8 mouse cellular contexts compared by ENCODE assay signal in the genomic region with DNA sequence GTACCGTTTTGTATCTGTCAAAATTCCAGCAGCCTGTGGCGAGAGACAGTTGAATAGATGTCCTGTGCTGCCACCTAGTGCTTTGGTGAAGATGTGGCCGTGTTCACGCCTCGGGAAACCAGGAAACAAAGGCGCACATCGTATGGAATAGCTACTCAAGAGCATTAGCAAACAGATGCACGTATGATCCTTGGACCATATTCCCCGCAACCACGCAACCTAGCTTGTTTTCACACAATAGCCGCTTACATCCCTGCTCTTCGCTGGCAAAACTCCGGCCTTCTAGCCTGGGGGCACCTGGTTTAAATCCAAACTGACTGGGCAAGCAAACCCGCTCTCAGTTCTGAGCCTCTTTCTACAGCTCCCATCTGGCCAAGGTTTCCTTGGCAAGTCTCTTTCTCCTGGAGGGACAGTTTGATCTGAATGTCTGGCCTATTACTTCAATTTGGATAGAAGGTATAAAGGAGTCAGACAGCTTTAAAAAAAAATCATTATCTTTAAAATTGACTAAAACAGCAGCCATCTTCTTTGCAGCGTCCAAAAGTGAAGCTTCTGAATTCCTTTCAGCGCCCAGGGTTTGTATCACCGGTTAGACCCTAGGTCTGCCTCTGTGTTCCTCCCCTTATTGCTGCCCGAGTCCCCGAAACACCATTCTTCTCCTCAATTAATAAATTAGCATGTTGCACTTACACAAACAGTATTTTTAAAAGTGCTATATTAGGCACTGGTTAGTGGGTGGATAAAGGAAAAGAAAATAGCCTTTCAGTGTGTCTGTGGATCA.
DNase-seq lines count a peak whose midpoint lies in the region; ATAC-seq and TF ChIP-seq lines count a peak whose summit lies in the region.

No protein-coding gene starts in this region.

- no peak for TF ChIP-seq EP300 in ES-Bruce4 (IDR thresholded peaks at IDR 0.05; ENCODE audit: insufficient read depth, low read depth, low read length)

- no peaks in the 10 kb centered on the region for H3K4me1 ChIP-seq in ES-Bruce4 (ENCODE audit: control insufficient read depth, insufficient read depth, low read length)
- no peaks in the 10 kb centered on the region for H3K4me1 ChIP-seq in forebrain, embryonic 11.5 days (replicated peaks; ENCODE audit: control insufficient read depth, insufficient read depth, low read length)
- no peaks in the 10 kb centered on the region for H3K4me1 ChIP-seq in hindbrain, embryonic 10.5 days (replicated peaks)
- H3K4me1 ChIP-seq in lung, embryonic 16.5 days (replicated peaks; ENCODE audit: control insufficient read depth, insufficient read depth, low read length): no peaks in the 10 kb centered on the region

- no peak overlapping the region for H3K9ac ChIP-seq in ES-Bruce4 (ENCODE audit: low read depth, poor library complexity, severe bottlenecking)
- peak overlapping the region; percentile 63 for H3K9ac ChIP-seq in forebrain, embryonic 11.5 days (ENCODE audit: low read length)
- 0 out of 2 replicates have a peak overlapping the region, but pooled peaks have one; percentile 52 for H3K9ac ChIP-seq in lung, embryonic 16.5 days (ENCODE audit: low read length)

- no peaks in the 10 kb centered on the region for H3K36me3 ChIP-seq in ES-Bruce4 (ENCODE audit: control insufficient read depth, insufficient read depth, low read length, poor library complexity, severe bottlenecking)
- H3K36me3 ChIP-seq in forebrain, embryonic 11.5 days (ENCODE audit: control insufficient read depth, insufficient read depth, low read length): no peaks in the 10 kb centered on the region
- H3K36me3 ChIP-seq in hindbrain, embryonic 10.5 days: no peaks in the 10 kb centered on the region
- no peaks in the 10 kb centered on the region for H3K36me3 ChIP-seq in lung, embryonic 16.5 days (ENCODE audit: control insufficient read depth, insufficient read depth, low read length)

- H3K4me2 ChIP-seq in forebrain, embryonic 11.5 days (ENCODE audit: low read depth, low read length, severe bottlenecking): peak overlapping the region; percentile 54
- H3K4me2 ChIP-seq in lung, embryonic 16.5 days (ENCODE audit: low read depth, low read length): peak overlapping the region; percentile 56

- ATAC-seq in forebrain, embryonic 11.5 days (replicated peaks; ENCODE audit: low FRiP score): peak; percentile 89
- peak; percentile 60; the same call in 1 of the 2 replicates for ATAC-seq in lung, embryonic 16.5 days (ENCODE audit: low read depth)

- no peaks in the 10 kb centered on the region; the same call in 1 of the 2 replicates for H3K27me3 ChIP-seq in ES-Bruce4 (ENCODE audit: control insufficient read depth, insufficient read depth, low read length, poor library complexity, severe bottlenecking)
- no peaks in the 10 kb centered on the region for H3K27me3 ChIP-seq in forebrain, embryonic 11.5 days (ENCODE audit: control insufficient read depth, insufficient read depth, low read length)
- peaks cover 13% of the 10 kb centered on the region for H3K27me3 ChIP-seq in hindbrain, embryonic 10.5 days (ENCODE audit: insufficient read depth, poor library complexity, severe bottlenecking)
- H3K27me3 ChIP-seq in lung, embryonic 16.5 days (ENCODE audit: control insufficient read depth, insufficient read depth, low read depth, low read length): no peaks in the 10 kb centered on the region

- H3K27ac ChIP-seq in ES-Bruce4 (ENCODE audit: insufficient read depth, low read length): no peak overlapping the region
- no peak overlapping the region for H3K27ac ChIP-seq in forebrain, embryonic 11.5 days (ENCODE audit: low read depth, low read length)
- H3K27ac ChIP-seq in hindbrain, embryonic 10.5 days: peak overlapping the region; percentile 76
- H3K27ac ChIP-seq in lung, embryonic 16.5 days (ENCODE audit: low read length): no peak overlapping the region

- WGBS in forebrain, embryonic 11.5 days: 22% methylated on average over 19 of the region's 19 CpGs
- 30% methylated on average over 19 of the region's 19 CpGs for WGBS in hindbrain, embryonic 10.5 days
- WGBS in lung, embryonic 16.5 days: 23% methylated on average over 19 of the region's 19 CpGs

- H3K4me3 ChIP-seq in ES-Bruce4 (ENCODE audit: low read depth, low read length): peak overlapping the region; percentile 4; the same call in 1 of the 2 replicates
- peak overlapping the region; percentile 16 for H3K4me3 ChIP-seq in forebrain, embryonic 11.5 days (ENCODE audit: low read depth, low read length)
- H3K4me3 ChIP-seq in hindbrain, embryonic 10.5 days: peak overlapping the region; percentile 44
- peak overlapping the region; percentile 33 for H3K4me3 ChIP-seq in lung, embryonic 16.5 days (ENCODE audit: low read length)

- no peak for TF ChIP-seq POLR2A in ES-Bruce4 (IDR thresholded peaks at IDR 0.05; ENCODE audit: insufficient read depth, low read length)

- DNase-seq in brain, embryonic 18.5 days (ENCODE audit: low read depth, low spot score): peak; percentile 89
- peak; percentile 84 for DNase-seq in forebrain, embryonic 11.5 days (ENCODE audit: low spot score)
- DNase-seq in hindbrain, embryonic 10.5 days (ENCODE audit: low spot score): peak; percentile 75
- peak; percentile 81 for DNase-seq in layer of hippocampus, adult 9-10 months (ENCODE audit: low spot score)
- peak; percentile 88 to 91 for DNase-seq in right cerebral cortex, adult 2 months (ENCODE audit: low spot score in 2 of 2)
- DNase-seq in spleen, postnatal 36 days (ENCODE audit: low spot score in 2 of 2): no peak

- H3K9me3 ChIP-seq in ES-Bruce4 (replicated peaks; ENCODE audit: control insufficient read depth, insufficient read depth, low read length, poor library complexity, severe bottlenecking): no peaks in the 10 kb centered on the region
- no peaks in the 10 kb centered on the region for H3K9me3 ChIP-seq in forebrain, embryonic 11.5 days (ENCODE audit: control insufficient read depth, low read length)
- 0 out of 2 replicates have a peak, but pooled peaks cover 2% of the 10 kb centered on the region for H3K9me3 ChIP-seq in hindbrain, embryonic 10.5 days
- H3K9me3 ChIP-seq in lung, embryonic 16.5 days (ENCODE audit: control insufficient read depth, low read length): no peaks in the 10 kb centered on the region

- peak; percentile 72 for TF ChIP-seq CTCF in ES-Bruce4 (IDR thresholded peaks at IDR 0.05; ENCODE audit: low read depth, low read length)

Comparison
In these comparisons a context has a peak if more than half of its experiments do, and no peak if none do; other contexts are left out.
1. DNase-seq: peak in brain, embryonic 18.5 days (single experiment), forebrain, embryonic 11.5 days (single experiment), hindbrain, embryonic 10.5 days (single experiment), layer of hippocampus, adult 9-10 months (single experiment) and right cerebral cortex, adult 2 months (2 of 2); none in spleen, postnatal 36 days (0 of 2).
2. Peak in every context shown above with its lines, with median percentiles within 50 percentile points of each other: H3K4me3 ChIP-seq.